Mouse (Mus musculus): ENCODE measurements at regions not wholly inside any gene's neighbourhood (a gene's known extent, or its start where the extent isn't known, plus 50 kb on each side); places are given as distances from the start of the nearest gene placed in this dataset.

- no peak for TF ChIP-seq CTCF (IDR thresholded peaks at IDR 0.05; ENCODE audit: control insufficient read depth, insufficient read depth, insufficient replicate concordance, low read depth, low read length)
- no peak for TF ChIP-seq POLR2A (IDR thresholded peaks at IDR 0.05; ENCODE audit: control insufficient read depth, low read depth, low read length)
Observed at GRCm38 (mm10) chr9:103869276-103869675, 107.6 kb upstream of the Tmem108 start.
